Mouse (Mus musculus) thymus, postnatal 14 days (tissue): Measurements from ENCODE around the gene Rpl7a.

Experiments used
- DNase-seq: peaks from one replicate; pipeline ENCODE4 v3.0.0; 2021

Rpl7a gene

DNA sequence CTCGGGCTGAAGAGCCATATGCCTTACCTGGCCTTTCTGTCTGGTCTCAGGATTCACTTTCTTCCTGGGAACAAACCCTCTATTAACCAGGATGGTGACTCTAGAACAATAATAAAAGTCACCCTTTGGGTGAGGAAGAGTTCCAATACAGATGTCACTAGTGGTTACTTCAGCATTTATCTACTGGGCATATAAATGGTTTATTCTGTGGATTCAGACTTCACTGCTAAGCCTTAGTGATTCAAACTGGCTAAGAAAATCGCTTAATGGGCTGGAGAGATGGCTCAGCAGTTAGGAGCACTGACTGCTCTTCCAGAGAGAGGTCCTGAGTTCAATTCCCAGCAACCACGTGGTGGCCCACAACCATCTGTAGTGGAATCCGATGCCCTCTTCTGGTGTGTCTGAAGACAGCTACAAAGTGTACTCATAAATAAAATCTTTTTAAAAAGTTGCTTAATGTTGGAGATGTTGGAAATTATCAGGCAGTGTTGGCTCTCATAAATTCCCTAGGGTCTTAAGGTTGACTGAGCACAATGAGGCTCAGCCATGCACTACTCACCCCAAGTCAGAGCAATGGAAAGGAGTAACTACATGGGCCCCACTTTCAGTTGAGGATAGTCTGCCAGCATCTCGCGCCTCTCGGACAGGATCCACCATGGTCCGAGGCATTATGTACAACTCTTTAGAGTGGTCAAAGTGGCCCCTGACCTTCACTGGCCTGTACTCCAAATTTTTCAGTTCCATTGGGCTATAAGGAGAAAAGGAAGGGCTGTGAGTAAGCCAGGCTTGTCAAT, 3.8 kb downstream of the Rpl7a start:
- DNase-seq, result no peak

DNA sequence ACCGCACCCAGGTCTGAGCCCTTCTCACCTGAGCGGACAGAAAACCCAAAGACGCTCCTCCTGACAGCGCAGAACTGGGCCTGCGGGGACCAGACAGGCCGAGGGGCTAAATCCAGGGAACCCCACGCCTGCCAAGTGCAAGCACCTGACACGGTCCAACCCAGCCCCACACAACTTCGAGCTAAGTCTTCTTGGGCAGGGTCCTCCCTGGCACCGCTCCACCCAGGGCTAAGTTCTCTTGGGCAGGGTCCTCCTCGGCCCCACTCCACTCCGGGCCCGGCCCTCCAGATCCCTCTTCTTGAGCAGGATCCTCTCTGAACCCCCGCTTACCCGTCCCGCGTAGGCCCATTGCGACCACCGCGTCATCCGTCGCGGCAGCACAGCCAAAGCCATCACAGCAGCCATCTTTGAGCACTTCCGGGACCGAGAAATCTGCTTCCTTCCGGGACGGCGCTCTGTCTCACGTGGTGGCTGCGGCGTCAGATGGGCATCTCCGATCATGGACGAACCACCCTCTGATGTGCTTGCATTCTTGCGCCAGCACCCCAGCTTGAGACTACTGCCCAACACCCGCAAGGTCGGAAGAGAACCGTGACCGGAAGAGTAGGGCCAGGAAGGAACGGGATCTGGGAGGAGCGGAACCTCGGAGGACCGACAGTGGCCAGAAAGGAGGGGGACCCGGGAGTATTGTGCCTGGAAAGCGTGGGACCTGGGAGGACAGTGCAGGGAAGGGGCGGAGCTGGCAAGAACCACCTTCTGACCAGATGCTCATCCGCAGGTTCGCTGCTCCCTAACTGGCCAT, 5.6 kb downstream of the Rpl7a start, which contains the start of the genes Surf2 and Surf1:
TSS of gene Surf2 (plus strand) at position 441 of the 802 bp plus-strand sequence.
TSS of gene Surf1 (minus strand) at position 604 of the 802 bp plus-strand sequence.
- DNase-seq, result peak; percentile 73

DNA sequence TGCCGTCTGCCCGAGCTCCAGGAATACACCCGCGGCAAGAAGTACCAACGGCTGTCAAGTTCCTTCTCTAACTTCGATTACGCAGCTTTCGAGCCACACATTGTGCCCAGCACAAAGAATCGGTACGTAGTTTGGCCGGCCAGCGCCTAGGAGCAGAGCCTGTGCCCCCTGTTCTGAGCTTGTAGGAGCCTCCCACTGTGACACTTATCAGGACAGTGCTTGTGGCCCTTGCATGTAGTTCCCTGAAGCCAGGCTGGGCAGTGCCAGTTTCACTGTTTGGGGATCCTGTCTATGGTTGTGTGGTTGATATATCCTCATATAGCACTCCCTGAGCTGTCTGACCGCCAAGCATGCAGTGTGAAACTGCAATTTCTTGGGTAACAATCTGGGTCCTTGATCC, 6.2 kb downstream of the Rpl7a start:
- DNase-seq, result no peak

DNA sequence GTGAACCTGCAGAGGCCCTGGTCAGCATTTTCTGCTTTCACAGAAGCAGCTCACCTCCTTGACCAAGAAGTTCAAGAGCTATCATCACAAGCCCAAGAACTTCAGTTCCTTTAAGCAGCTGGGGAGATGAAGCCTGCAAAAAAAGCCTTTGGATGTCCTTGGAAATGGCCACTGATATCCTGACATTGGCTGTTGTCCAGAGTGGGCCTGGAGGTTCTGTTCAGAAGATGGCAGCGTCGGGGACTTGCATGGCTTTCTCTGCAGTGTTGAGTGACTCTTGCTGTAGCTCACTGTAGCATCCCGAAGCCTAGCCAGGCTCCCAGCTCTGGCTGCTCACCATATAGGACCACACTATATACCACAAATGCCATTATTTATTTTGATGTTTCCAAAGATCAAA, 9.1 kb downstream of the Rpl7a start:
- DNase-seq, result no peak

DNA sequence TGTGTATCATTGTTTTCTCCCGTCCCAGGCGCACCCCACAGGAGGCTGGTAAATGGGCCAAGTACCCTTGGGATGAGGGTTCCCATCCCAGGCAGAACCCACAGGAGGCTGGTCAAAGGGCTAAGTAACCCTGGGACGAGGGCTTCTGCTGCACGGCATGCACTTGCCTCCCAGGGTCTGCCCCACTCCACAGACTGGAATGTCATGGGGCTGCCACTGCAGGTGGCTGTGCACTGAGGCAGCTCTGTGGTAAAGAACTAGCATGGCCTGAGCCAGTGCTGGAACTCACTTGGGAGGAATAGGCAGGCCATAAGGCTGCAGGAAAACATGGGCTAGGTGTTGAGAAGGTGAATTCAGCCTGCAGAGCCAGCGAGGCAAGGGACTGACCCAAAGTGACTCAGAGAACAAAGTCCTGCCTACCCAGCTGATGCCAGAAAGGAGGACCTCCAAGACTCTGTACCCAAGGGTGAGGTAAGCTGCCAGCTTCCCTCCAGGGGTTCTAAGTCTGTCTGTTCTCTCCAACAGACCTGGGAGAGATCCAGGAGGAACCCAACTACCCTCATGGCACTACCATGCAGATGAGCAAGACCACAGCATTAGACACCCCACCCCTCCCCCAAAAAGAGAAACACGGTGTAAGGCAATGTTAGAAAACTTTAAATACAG, 9.8 kb downstream of the Rpl7a start:
- DNase-seq, result no peak

DNA sequence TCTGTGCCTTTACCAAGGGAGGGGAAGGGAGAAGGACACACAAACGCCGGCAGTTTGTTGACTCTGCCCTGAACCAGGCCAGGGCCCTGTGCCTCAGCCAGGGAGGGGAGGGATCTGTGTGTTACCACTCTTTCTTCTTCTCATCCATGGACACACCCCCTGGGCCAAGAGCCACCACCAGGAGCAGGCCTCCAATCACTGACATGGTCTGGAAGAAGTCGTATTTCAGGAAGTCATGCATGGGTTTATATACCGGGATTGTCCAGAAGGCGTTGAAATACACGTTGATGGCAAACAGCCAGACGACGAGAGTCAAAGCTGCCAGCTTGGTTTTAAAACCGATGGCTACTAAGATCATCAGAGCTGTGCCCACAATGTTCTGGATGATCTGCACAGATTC, 11.2 kb downstream of the Rpl7a start:
- DNase-seq, result no peak

DNA sequence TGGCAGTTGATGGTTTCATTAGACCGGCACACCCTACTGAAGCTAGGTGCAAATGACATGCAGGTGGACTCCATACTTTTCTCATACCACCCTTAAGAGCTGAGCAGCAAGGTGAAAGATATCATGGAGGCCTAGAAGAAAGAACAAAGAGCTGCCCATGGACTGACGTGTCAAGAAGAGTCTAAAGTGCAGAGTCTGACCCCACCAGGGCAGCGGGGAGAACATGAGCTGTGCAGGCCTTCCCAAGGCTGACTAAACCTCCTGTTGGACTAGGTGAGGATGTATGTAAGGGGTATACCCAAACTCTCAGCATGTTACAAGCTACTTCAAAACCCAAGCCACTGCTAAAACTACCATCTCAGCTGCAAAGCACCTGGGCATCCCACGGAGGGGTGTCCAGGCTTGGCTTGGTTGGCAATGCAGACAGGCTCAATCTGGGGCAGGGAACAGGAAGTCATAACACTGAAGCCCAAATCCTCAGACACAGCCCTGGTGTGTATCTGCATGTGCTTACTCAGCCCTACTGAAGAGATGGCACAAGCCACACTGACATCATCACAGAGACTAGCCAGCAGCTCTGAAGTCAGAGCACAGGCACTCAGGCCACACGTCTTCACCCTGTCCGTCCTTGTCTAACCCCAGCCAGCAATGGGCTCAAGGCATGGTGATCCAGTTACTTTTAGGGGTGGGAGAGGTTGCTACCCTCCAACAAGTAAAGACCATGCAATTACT, 17.3 kb downstream of the Rpl7a start:
- DNase-seq, result no peak

DNA sequence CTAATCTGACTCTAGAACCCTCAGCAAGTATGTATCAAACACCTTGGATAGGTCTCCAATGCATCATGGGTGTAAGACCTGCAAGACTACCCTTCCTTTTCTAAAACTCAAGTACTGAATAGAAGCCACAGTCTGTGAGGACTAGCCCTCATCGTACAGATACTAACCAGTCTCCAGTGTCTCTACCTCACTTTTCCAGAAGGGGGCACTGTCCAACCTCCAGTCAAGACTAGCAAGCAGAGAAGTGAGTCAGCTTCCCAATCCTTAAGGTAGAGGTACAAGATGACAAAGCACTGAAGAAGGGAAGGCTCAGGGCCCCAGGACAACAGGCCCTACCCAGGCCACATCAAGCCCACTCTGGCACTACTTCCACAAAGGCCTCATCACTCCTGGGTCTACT, 19.8 kb downstream of the Rpl7a start:
- peak; percentile 86 for DNase-seq

DNA sequence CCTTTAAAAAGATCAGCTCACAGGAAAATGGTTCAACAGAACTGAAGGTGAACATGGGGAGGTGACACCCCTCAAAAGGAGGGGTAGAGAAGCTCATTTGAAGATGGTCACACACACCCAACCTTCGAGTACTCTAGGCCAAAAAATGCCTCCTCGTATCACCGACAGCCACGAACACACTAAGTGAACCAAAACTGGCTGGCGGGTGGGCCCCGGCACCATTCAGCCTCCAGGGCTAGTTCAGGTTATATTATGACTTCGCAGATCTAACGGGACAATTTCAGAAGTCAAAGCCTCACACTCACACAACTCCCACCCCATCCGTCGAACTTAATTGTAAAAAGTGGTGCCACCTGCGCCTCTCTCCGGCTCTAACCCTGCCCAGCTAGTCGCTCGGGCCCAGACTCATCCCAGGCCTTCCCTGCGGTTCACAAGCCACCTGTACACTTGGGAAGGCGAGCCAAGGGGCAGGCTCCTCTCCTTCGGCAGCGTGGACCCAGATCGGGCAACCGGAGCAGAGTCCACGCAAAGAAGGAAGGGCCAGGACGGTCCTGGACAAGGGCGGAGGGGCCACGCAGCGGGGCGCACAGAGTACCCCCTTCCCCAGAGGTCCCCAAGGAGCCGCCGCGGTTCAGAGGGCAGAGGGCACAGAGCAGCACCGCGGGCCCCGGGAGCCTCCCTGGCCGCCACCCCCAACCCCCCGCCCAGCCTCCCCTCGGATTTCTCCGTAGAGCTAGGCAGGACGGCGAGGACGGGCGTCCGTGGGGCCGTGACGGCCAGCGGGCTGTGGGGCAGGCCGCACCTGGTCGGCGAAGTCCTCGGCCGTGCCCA, 22.1 kb downstream of the Rpl7a start:
- DNase-seq, result peak; percentile 58

DNA sequence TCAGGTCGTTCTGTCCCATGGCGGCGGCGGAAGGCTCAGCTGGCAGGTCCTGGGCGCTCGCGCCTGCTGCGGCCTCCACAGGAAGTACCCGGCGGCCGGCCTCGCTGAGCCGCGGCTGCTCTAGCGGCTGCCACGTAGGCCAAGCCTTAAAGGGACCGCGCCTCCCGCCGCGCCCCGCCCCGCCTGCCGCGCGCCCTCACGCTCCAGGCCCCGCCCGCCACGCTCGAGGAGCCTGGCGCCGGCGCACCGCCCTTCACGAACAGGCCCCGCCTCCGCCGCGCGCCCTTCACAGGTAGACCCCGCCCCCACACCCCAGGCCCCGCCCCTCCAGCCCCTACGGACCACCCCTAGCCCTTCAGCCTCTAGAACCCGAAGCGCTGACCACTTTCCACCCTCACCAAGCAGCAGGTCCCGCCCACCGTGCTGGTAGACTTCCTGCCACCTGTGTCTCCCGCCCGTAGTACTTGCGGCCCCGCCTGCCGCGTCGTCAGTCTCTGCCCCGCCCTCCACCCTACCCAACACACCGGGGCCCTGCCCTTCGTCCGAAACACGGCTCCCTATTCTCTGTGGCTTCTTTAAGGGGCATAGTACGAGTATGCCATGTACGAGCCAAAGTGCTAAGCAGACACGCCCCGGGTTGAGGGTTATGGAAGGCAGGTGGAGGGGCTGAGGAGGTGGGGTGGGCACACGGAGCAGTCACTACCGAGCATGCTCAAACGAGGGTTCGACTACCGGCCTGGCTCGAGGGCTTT, 22.9 kb downstream of the Rpl7a start, which contains the start of the genes Surf4 and Stkld1:
TSS of gene Surf4 (minus strand) at position 625 of the 752 bp plus-strand sequence.
TSS of gene Stkld1 (plus strand) at position 744 of the 752 bp plus-strand sequence.
- DNase-seq, result peak; percentile 95

DNA sequence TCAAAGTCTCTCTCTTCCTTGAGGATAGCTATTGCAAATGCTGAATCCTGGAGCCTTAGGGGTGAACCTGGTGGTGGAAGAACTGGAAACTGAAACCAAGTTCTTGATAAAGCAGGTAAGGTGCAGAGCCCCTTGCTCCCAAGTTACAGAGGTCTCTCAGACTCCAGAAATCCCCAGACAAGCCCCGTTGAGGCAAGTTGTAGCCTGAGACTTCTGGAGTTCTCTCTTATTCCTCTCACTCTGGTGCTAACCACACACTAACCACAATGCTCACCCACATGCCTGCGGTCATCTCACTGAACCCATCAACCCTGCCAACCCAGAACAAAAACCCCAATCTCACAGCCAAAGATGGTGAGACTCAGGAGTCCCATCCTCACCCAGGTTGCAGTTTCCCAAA, 24.7 kb downstream of the Rpl7a start:
- DNase-seq, result peak; percentile 55

DNA sequence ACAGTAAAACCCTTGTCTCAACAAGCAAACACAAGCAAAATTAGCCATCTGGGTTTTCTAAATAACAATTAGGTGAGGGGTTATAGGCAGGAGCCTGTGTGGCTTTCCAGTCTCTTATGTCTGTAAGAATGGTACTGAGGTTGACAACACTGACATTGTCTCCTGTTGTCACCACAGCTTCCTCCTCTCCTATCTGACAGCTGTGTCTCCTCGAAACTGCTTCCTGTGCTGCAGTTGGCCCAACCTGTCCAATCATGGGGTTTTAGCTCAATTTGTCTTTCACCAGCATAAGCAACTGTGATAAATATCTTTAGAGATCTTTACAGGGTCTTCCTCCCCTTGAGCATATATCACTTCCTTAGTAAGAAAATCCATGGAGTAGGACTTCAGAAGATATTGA, 25.9 kb downstream of the Rpl7a start:
- DNase-seq, result peak; percentile 70

DNA sequence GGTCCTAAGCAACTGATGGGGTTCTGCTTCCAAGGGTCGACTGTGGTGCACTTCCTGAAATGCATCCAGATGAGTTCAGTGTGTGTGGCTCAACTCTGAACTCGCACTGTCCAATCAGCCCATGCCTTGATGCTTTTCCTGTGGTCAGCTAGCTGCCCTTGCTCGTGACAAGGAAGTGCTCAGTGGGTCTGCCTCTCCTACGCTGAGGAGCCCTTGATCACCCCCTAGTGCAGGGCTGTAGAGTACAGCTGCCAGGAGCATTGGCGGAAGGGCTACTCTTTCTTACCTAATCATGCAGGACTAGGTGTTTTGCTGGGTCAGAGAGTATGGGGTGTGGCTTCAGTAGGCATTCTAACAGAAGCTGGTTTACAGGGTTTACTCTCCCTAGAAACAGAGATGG, 31.0 kb downstream of the Rpl7a start:
- DNase-seq, result no peak

DNA sequence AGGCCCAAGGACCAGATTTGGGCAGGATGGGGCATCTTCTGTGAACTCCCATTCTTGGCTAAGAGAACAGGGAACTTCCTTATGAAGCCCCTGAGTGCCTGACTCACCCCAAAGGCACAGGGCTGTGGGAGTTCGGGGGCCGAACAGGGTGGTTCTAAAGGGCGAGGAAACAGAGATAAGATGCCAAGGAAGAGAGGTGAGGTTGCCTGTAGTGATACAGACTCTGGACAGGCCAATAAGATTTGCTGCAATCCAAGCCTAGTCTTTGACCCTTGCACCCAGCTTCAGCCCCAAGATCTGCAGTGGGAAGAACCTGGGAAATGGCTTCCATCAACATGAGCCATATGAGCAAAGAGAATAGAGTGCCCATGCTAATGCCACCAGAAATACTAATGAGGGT, 32.7 kb downstream of the Rpl7a start:
- no peak for DNase-seq

DNA sequence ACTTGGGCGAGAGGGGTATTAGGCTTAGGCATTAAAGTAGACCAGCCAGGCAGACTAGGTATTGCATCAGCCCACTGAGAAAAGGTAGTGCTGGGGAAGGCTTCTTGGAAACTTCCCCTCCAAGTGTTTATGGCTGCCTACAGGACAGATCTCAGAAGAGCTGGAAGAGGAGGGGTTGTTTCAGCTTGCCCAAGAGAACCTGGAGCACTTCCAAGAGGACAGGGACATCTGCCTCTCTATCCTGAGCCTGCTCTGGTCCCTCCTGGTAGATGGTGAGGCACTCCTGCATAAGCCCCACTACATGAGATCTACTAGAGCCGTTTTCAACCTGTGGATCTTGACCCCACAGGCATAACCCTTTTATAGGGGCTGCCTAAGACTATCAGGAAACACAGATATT, 39.8 kb downstream of the Rpl7a start:
- no peak for DNase-seq

DNA sequence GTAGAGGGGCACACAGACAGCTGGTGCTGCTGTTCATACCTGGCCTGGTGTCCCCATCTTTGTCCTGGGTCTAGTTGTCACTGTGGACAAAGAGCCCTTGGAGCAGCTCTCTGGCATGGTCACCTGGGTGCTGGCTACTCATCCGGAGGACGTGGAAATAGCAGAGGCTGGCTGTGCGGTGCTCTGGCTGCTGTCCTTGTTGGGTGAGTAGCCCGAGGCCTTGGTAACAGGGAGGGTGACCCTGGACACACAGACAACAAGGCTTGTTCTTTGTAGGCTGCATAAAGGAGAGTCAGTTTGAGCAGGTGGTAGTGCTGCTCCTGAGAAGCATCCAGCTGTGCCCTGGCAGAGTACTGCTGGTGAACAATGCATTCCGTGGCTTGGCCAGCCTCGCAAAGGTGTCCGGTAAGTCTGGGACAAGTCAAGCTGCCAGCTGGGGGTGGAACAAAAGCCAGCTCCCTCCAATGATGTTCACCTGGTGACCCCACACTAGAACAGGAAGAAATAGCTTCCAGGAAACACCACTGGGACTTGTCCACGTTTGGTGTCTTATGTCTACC, 40.9 kb downstream of the Rpl7a start:
- DNase-seq, result no peak

DNA sequence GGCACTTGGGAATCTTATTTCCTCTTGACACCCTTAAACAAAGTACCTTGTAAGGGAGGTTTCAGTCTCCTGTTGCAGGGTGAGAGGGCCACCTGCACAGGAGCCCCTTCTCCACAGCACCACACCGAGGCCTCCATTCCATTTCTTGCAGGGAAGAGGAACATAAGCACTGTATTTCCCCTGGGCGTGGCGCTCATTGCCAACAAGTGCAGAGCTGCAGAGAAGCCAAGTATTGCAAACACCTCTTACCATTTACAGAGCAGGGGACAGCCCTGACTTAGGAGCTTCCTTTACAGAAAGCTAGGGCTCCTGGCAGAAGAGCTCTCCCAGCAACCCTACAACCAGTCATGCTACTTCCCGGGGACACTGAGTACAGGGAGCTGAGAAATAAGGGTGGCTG, 41.6 kb downstream of the Rpl7a start:
- no peak for DNase-seq

DNA sequence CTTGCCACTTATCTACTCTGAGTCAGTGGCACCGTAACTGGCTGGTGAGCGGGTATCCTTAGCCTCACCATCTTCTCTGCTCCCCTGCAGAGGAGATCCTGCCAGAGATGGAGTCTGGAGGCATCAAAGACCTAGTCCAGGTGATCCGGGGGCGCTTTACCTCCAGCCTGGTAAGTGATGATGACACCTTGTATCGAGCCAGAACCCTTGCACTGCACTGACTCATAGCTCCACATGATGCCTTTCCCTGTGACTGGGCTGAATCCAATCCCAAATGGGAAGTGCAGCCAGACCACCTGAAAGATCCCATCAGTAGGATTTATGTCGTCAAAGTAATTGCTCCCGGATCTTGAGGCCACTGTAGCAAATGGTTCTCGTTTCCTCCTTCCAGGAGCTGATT, 42.3 kb downstream of the Rpl7a start:
- DNase-seq, result no peak

DNA sequence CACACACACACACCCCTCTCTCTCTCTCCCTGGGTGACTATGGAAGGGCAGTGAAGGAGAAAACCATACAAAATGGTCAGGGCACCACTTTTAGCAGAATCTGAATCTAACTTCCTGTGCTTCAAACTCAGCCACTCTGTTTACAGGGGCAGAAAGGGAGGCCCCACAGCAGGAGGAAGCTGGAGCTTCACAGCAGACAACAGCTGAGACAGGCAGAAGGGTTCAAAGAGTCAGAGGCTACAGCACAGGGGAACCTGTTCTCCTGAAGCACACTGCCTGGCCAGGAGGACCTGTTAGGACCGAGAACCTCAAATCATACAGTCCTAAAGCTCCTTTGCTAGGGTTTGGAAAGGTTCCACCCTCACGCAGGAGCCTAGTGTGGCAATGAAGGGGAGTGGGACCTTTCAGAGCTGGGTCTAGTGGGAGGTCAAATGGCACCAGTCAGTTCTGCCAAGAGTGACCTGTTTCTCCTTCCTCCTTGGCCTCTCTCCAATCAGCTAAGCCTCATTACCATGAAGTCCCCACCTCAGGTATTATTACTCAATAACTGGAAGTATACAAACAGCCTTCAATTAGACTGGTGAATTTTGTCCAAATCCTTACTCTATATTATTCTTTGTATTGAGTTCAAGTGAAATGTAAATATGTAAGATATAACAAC, 44.3 kb downstream of the Rpl7a start:
- DNase-seq, result peak; percentile 58
